Mouse (Mus musculus) embryonic fibroblast, embryonic 13.5 days (primary cell): ENCODE measurements around the gene Ifnar1. TPM values are rescaled to one million over a fixed set of nuclear protein-coding genes. Genes with fewer than 3 reads are reported as not detected.

Source experiments
- H3K27ac ChIP-seq: 2 replicates; pipeline ENCODE4 v1.5.1; 2012; ENCODE audit warnings: low read length, control low read depth, inconsistent platforms; ENCODE audit not compliant: insufficient read depth
- H3K4me1 ChIP-seq: 2 replicates; pipeline ENCODE4 v1.6.1; 2011; ENCODE audit warnings: low read length; ENCODE audit not compliant: control insufficient read depth, insufficient read depth
- H3K4me3 ChIP-seq: 2 replicates; pipeline ENCODE4 v1.5.1; 2011; ENCODE audit warnings: mild to moderate bottlenecking, control low read depth, low read length; ENCODE audit not compliant: insufficient read depth
- CTCF ChIP-seq: IDR thresholded peaks from 2 replicates; pipeline ENCODE4 v1.5.1; 2011; ENCODE audit warnings: mild to moderate bottlenecking, control low read depth, low read length, moderate library complexity, borderline replicate concordance; ENCODE audit not compliant: insufficient read depth
- POLR2A ChIP-seq: IDR thresholded peaks from 2 replicates; pipeline ENCODE4 v1.6.1; 2011; ENCODE audit warnings: low read depth, mild to moderate bottlenecking, control low read depth, low read length, moderate library complexity
- polyA plus RNA-seq: library from polyadenylated mRNA; stranded (reverse); fragments of >200 nt; gene quantifications from 2 replicates; pipeline ENCODE4 v1.2.4, GENCODE M21; 2011; ENCODE audit warnings: low read depth; ENCODE audit not compliant: missing spikeins, insufficient read length

The Ifnar1 gene
- polyA plus RNA-seq, 1 experiment = 73.8 TPM

- no peak for TF ChIP-seq POLR2A
- TF ChIP-seq CTCF = no peak
- H3K27ac ChIP-seq = no peak overlapping the region
- H3K4me1 ChIP-seq = peaks cover 7% of the 10 kb centered on the region
- no peak overlapping the region for H3K4me3 ChIP-seq
Observed at GRCm38 (mm10) chr16:91447512-91447900, 37.5 kb upstream of the Ifnar1 start.

- Histone ChIP-seq H3K27ac (no peak overlapping the region), H3K4me1 (peaks cover 11% of the 10 kb centered on the region), H3K4me3 (no peak overlapping the region)
- no peak for TF ChIP-seq POLR2A
- no peak for TF ChIP-seq CTCF
Observed at GRCm38 (mm10) chr16:91448088-91448487, 37.0 kb upstream of the Ifnar1 start.

GRCm38 (mm10) chr16:91448895-91449294, 36.1 kb upstream of the Ifnar1 start:
- Histone ChIP-seq H3K4me1 (peaks cover 11% of the 10 kb centered on the region), H3K4me3 (no peak overlapping the region), H3K27ac (no peak overlapping the region)
- TF ChIP-seq POLR2A = no peak

- H3K27ac ChIP-seq = no peak overlapping the region
- peaks cover 11% of the 10 kb centered on the region for H3K4me1 ChIP-seq
- no peak overlapping the region for H3K4me3 ChIP-seq
- TF ChIP-seq CTCF (no peak), POLR2A (no peak)
Observed at GRCm38 (mm10) chr16:91450137-91451064, 34.6 kb upstream of the Ifnar1 start.

GRCm38 (mm10) chr16:91451949-91452348, 33.1 kb upstream of the Ifnar1 start:
- TF ChIP-seq CTCF (no peak), POLR2A (no peak)
- Histone ChIP-seq H3K4me3 (no peak overlapping the region), H3K4me1 (peaks cover 11% of the 10 kb centered on the region), H3K27ac (peak overlapping the region; percentile 67; the same call in 1 of the 2 replicates)

- no peak overlapping the region for H3K4me3 ChIP-seq
- TF ChIP-seq POLR2A (no peak), CTCF (no peak)
- peak overlapping the region; percentile 67; the same call in 1 of the 2 replicates for H3K27ac ChIP-seq
- peaks cover 11% of the 10 kb centered on the region for H3K4me1 ChIP-seq
Observed at GRCm38 (mm10) chr16:91452363-91452896, 32.6 kb upstream of the Ifnar1 start.

- H3K27ac ChIP-seq = no peak overlapping the region
- TF ChIP-seq CTCF = no peak
- no peak overlapping the region for H3K4me3 ChIP-seq
- peaks cover 11% of the 10 kb centered on the region for H3K4me1 ChIP-seq
Observed at GRCm38 (mm10) chr16:91455868-91456267, 29.2 kb upstream of the Ifnar1 start.

GRCm38 (mm10) chr16:91458301-91458746, 26.7 kb upstream of the Ifnar1 start:
- H3K4me1 ChIP-seq = no peaks in the 10 kb centered on the region

GRCm38 (mm10) chr16:91458976-91459375, 26.1 kb upstream of the Ifnar1 start:
- no peak overlapping the region for H3K27ac ChIP-seq
- no peaks in the 10 kb centered on the region for H3K4me1 ChIP-seq
- no peak for TF ChIP-seq POLR2A
- TF ChIP-seq CTCF = no peak
- no peak overlapping the region for H3K4me3 ChIP-seq

More at GRCm38 (mm10) chr16:91458301-91458746, 26.7 kb upstream of the Ifnar1 start:
- TF ChIP-seq CTCF (no peak), POLR2A (no peak)
- Histone ChIP-seq H3K27ac (no peak overlapping the region), H3K4me3 (no peak overlapping the region)

GRCm38 (mm10) chr16:91459396-91459795, 25.6 kb upstream of the Ifnar1 start:
- no peak for TF ChIP-seq POLR2A
- no peak for TF ChIP-seq CTCF

More at GRCm38 (mm10) chr16:91459396-91459795, 25.6 kb upstream of the Ifnar1 start:
- Histone ChIP-seq H3K4me3 (no peak overlapping the region), H3K4me1 (no peaks in the 10 kb centered on the region), H3K27ac (no peak overlapping the region)
